Mouse (Mus musculus): ENCODE data around the gene Nadsyn1.

The Nadsyn1 gene

DNA sequence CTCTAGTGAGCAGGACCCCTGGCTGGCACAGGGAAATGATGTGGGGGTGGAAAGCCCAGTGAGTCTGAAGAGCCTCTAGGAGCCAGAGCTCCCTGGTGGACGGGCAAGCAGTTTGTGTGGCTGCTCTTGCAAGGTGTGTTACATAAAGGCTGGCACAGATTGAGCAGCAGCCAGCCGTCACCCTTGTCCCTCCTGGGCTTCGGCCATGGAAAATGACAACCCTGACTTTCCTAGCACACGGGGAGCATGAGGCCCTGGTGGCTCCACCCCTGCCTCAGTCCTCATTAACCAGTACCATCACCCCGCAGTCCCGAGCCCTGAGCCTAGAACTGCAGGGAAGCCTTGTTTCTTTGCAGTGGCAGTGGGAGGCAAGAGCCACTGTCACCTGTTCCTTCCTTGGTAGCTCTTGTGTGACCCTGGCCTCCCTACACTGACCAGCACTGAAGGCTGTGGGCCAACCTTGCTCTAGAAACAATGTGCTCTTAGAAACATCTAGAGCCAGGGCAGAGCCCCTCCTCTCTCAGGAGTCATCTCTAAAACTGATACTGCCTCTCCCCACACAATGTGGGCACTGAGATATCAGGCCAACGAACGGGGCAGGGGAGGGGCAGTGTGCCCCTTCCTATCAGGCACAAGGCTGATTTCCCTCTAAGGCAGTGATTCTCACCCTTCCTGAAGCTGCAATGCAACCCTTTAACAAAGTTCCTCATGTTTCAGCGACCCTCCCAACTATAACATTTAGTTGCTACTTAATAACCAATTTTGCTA lies 67.1 kb downstream of the Nadsyn1 start:
- no peak for DNase-seq (ENCODE audit: inconsistent ontology term)

DNA sequence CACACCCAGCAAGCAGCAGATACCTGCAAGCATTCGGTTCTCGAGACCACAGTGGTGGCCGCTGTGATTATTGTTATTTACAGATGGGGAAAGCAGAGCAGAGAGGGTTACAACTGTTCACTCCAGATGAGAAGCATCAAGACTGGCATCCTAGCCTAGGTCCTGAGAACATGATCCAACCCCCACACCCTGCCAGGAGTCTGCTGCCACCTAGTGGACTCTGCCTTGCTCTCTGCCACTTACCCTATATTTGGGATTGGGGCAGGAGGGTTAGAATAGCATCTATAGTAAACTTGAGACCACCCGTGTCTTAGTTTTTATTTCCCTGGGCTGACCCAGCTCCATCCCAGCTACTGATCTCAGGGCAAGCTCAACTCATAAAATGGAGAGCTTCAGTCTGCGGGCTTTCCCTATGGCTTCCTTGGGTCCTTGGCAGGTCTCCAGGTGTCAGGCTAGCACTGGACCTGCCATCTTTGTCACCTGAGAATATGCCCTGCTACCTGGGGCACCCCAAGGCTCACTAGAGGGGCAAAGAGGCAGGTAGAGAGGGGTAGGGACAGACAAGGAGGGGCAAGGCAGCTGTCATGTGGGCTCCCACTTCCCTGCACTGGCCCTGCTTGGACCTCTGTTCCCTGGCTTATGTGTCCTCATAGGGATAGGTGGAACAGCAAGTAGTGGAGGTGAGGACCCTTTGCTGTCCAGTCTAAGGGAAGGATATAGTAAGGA lies 68.5 kb downstream of the Nadsyn1 start:
- DNase-seq (ENCODE audit: inconsistent ontology term), result peak; percentile 38

- no peak for DNase-seq (ENCODE audit: inconsistent ontology term)
Measured at GRCm38 (mm10) chr7:143752606-143753005, 70.0 kb downstream of the Nadsyn1 start.

GRCm38 (mm10) chr7:143752056-143752455 lies 70.6 kb downstream of the Nadsyn1 start:
- no peak for DNase-seq (ENCODE audit: inconsistent ontology term)

GRCm38 (mm10) chr7:143751380-143751779 lies 71.3 kb downstream of the Nadsyn1 start:
- no peak for DNase-seq (ENCODE audit: inconsistent ontology term)

DNA sequence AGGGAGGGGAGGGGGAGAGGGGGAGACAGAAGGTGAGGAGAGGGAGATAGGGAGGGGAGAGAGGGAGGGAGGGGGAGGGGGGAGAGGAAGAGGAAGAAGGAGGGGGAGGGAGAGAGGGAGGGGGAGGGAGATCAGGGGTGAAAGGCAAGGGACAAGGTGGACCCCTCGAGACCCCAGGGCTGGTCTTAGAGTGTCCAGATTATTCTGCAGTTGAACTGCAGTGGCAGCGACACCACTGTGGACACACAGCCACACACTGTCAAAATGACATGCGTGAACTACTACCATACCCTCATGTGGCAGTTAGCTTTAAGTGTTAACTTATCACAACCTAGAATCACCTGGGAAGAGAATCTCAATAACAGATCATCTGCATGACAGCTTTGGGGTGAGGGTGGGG lies 73.6 kb downstream of the Nadsyn1 start:
- no peak for DNase-seq (ENCODE audit: inconsistent ontology term)

GRCm38 (mm10) chr7:143748041-143748868 lies 74.4 kb downstream of the Nadsyn1 start:
- DNase-seq (ENCODE audit: inconsistent ontology term), result peak; percentile 91

Data from Muller cell, postnatal 12 days (primary cell).